Mouse (Mus musculus): ENCODE data around the gene Stk38l. TPM values are rescaled to one million over a fixed set of nuclear protein-coding genes. Genes with fewer than 3 reads are reported as not detected.

Gene Stk38l
- polyA plus RNA-seq, 2 experiments = 1.7 to 4.4 TPM

DNA sequence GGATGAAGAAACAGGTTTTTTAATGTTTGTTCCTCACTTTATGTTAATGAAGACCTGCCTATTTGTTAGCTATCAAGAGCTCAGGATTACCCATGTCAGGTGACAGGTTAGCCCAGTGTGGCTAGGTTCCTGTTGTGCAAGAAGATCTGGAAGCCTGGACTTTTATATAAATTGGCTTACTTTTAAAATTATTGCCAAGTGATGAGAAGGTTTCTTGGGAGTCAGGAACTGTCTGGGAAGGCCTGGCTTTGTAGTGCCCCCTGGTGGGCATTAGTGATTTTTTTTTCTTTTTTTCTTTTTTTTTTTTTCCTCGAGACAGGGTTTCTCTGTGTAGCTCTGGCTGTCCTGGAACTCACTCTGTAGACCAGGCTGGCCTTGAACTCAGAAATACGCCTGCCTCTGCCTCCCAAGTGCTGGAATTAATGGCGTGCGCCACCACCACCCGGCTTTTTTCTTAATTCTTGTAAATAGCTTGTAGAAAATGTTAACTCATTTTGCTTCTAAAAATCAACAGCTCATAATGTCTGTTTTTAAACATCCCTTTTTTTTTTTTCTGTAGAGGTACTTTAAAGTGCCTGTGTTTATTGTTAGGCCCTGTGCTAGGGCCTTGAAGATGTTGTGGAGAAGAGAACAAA is 37.6 kb downstream of the Stk38l start:
- DNase-seq (ENCODE audit: low read depth in 3 of 3, low spot score in 3 of 3) (no peak), ATAC-seq (ENCODE audit: insufficient read depth) (no peak)
- Histone ChIP-seq H3K4me1 (replicated peaks; ENCODE audit: control insufficient read depth in 2 of 2, insufficient read depth in 2 of 2, low read length in 1 of 2) (no peaks in the 10 kb centered on the region), H3K9ac (replicated peaks) (no peak overlapping the region), H3K9me3 (ENCODE audit: control insufficient read depth, low read length) (no peaks in the 10 kb centered on the region), H3K4me3 (ENCODE audit: insufficient read depth in 1 of 2, low read depth in 2 of 2, low read length in 2 of 2) (no peak overlapping the region), H3K27ac (no peak overlapping the region), H3K4me2 (ENCODE audit: low read depth) (no peak overlapping the region), H3K36me3 (replicated peaks; ENCODE audit: control insufficient read depth, insufficient read depth, low read depth) (no peaks in the 10 kb centered on the region), H3K27me3 (ENCODE audit: control insufficient read depth, insufficient read depth, low read length) (no peaks in the 10 kb centered on the region)
- 48% methylated on average over 5 of the region's 5 CpGs for WGBS (ENCODE audit: insufficient replicate concordance)
- TF ChIP-seq EP300 (IDR thresholded peaks at IDR 0.05; ENCODE audit: low read depth) (no peak), CTCF (IDR thresholded peaks at IDR 0.05; ENCODE audit: low read depth) (peak; percentile 69)

- Histone ChIP-seq H3K27ac (no peak overlapping the region), H3K4me1 (replicated peaks; ENCODE audit: control insufficient read depth in 2 of 2, insufficient read depth in 2 of 2, low read length in 1 of 2) (no peaks in the 10 kb centered on the region), H3K4me3 (ENCODE audit: insufficient read depth in 1 of 2, low read depth in 2 of 2, low read length in 2 of 2) (no peak overlapping the region), H3K9ac (replicated peaks) (no peak overlapping the region), H3K4me2 (ENCODE audit: low read depth) (no peak overlapping the region), H3K36me3 (replicated peaks; ENCODE audit: control insufficient read depth, insufficient read depth, low read depth) (0 out of 2 replicates have a peak, but pooled peaks cover 3% of the 10 kb centered on the region), H3K27me3 (ENCODE audit: control insufficient read depth, insufficient read depth, low read length) (no peaks in the 10 kb centered on the region), H3K9me3 (ENCODE audit: control insufficient read depth, low read length) (no peaks in the 10 kb centered on the region)
- no peak for TF ChIP-seq CTCF (IDR thresholded peaks at IDR 0.05; ENCODE audit: low read depth)
- no peak for TF ChIP-seq EP300 (IDR thresholded peaks at IDR 0.05; ENCODE audit: low read depth)
- WGBS (ENCODE audit: insufficient replicate concordance) = 51% methylated on average over 2 of the region's 2 CpGs
- no peak for ATAC-seq (ENCODE audit: insufficient read depth)
- DNase-seq (ENCODE audit: low read depth in 3 of 3, low spot score in 3 of 3) = no peak
Measured at GRCm38 (mm10) chr6:146764593-146764992, 39.8 kb downstream of the Stk38l start.

DNA sequence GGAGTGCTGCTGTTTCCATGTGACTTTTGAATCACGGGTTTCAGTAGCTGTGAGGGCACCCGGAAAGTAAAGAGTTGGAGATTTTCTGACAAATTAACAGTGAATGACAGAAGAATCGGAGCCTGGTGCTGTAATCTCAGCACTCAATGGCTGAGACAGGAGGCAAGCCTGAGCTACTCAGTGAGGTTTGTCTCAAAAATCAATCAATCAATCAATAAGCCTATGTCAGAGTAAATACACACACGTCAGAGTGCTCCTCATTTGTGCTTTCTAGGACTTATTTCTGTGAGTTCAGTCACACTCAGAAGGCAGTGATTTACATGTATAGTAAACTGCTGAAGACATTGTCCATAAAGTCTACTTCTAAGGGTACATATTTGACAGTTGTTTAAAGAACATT is 40.5 kb downstream of the Stk38l start:
- no peak overlapping the region for H3K4me3 ChIP-seq (ENCODE audit: insufficient read depth in 1 of 2, low read depth in 2 of 2, low read length in 2 of 2)
- no peak overlapping the region for H3K4me2 ChIP-seq (ENCODE audit: low read depth)
- no peak overlapping the region for H3K9ac ChIP-seq (replicated peaks)
- H3K27ac ChIP-seq = no peak overlapping the region
- ATAC-seq (ENCODE audit: insufficient read depth) (no peak), DNase-seq (ENCODE audit: low read depth in 3 of 3, low spot score in 3 of 3) (no peak)
- 62% methylated on average over 4 of the region's 4 CpGs for WGBS (ENCODE audit: insufficient replicate concordance)
- 0 out of 2 replicates have a peak, but pooled peaks cover 3% of the 10 kb centered on the region for H3K36me3 ChIP-seq (replicated peaks; ENCODE audit: control insufficient read depth, insufficient read depth, low read depth)
- H3K27me3 ChIP-seq (ENCODE audit: control insufficient read depth, insufficient read depth, low read length) = no peaks in the 10 kb centered on the region
- H3K4me1 ChIP-seq (replicated peaks; ENCODE audit: control insufficient read depth in 2 of 2, insufficient read depth in 2 of 2, low read length in 1 of 2) = no peaks in the 10 kb centered on the region
- no peaks in the 10 kb centered on the region for H3K9me3 ChIP-seq (ENCODE audit: control insufficient read depth, low read length)
- TF ChIP-seq CTCF (IDR thresholded peaks at IDR 0.05; ENCODE audit: low read depth) (no peak), EP300 (IDR thresholded peaks at IDR 0.05; ENCODE audit: low read depth) (no peak)

GRCm38 (mm10) chr6:146768813-146769404 is 44.1 kb downstream of the Stk38l start:
- no peak for DNase-seq (ENCODE audit: low read depth in 3 of 3, low spot score in 3 of 3)
- Histone ChIP-seq H3K4me1 (replicated peaks; ENCODE audit: control insufficient read depth in 2 of 2, insufficient read depth in 2 of 2, low read length in 1 of 2) (no peaks in the 10 kb centered on the region), H3K4me2 (ENCODE audit: low read depth) (no peak overlapping the region), H3K27ac (no peak overlapping the region), H3K27me3 (ENCODE audit: control insufficient read depth, insufficient read depth, low read length) (no peaks in the 10 kb centered on the region), H3K9ac (replicated peaks) (no peak overlapping the region), H3K36me3 (replicated peaks; ENCODE audit: control insufficient read depth, insufficient read depth, low read depth) (0 out of 2 replicates have a peak, but pooled peaks cover 3% of the 10 kb centered on the region), H3K4me3 (ENCODE audit: insufficient read depth in 1 of 2, low read depth in 2 of 2, low read length in 2 of 2) (no peak overlapping the region), H3K9me3 (ENCODE audit: control insufficient read depth, low read length) (no peaks in the 10 kb centered on the region)
- 74% methylated on average over 10 of the region's 10 CpGs for WGBS (ENCODE audit: insufficient replicate concordance)
- no peak for TF ChIP-seq EP300 (IDR thresholded peaks at IDR 0.05; ENCODE audit: low read depth)
- TF ChIP-seq CTCF (IDR thresholded peaks at IDR 0.05; ENCODE audit: low read depth) = no peak
- ATAC-seq (ENCODE audit: insufficient read depth) = no peak

GRCm38 (mm10) chr6:146770005-146770745 is 45.4 kb downstream of the Stk38l start:
- H3K9me3 ChIP-seq (ENCODE audit: control insufficient read depth, low read length) = no peaks in the 10 kb centered on the region
- no peak overlapping the region for H3K27ac ChIP-seq
- no peaks in the 10 kb centered on the region for H3K4me1 ChIP-seq (replicated peaks; ENCODE audit: control insufficient read depth in 2 of 2, insufficient read depth in 2 of 2, low read length in 1 of 2)
- H3K4me3 ChIP-seq (ENCODE audit: insufficient read depth in 1 of 2, low read depth in 2 of 2, low read length in 2 of 2) = no peak overlapping the region
- no peaks in the 10 kb centered on the region for H3K27me3 ChIP-seq (ENCODE audit: control insufficient read depth, insufficient read depth, low read length)
- no peak overlapping the region for H3K9ac ChIP-seq (replicated peaks)
- H3K36me3 ChIP-seq (replicated peaks; ENCODE audit: control insufficient read depth, insufficient read depth, low read depth) = peaks cover 3% of the 10 kb centered on the region; the same call in 1 of the 2 replicates
- ATAC-seq (ENCODE audit: insufficient read depth) = no peak
- no peak for DNase-seq (ENCODE audit: low read depth in 3 of 3, low spot score in 3 of 3)
- no peak overlapping the region for H3K4me2 ChIP-seq (ENCODE audit: low read depth)
- TF ChIP-seq CTCF (IDR thresholded peaks at IDR 0.05; ENCODE audit: low read depth) (no peak), EP300 (IDR thresholded peaks at IDR 0.05; ENCODE audit: low read depth) (no peak)
- 48% methylated on average over 6 of the region's 6 CpGs for WGBS (ENCODE audit: insufficient replicate concordance)
